Mouse (Mus musculus) mouse embryonic stem cell (cell line): ENCODE data around the gene Ppm1l.

Experiments
- in situ Hi-C, 2 experiments: fragments of 300-500 bp; cut with MboI; formaldehyde crosslinking; loops; 1 replicate in 1 of 2; 3 replicates in 1 of 2; pipeline ENCODE4 v1.14.3; 2019 to 2020; ENCODE audit warnings: low sequenced_read_pairs in 2 of 2, low pct_unique_long_range_greater_than_20kb in 1 of 2, mixed read lengths in 1 of 2; ENCODE audit not compliant: unreplicated experiment in 1 of 2

Ppm1l gene

DNA sequence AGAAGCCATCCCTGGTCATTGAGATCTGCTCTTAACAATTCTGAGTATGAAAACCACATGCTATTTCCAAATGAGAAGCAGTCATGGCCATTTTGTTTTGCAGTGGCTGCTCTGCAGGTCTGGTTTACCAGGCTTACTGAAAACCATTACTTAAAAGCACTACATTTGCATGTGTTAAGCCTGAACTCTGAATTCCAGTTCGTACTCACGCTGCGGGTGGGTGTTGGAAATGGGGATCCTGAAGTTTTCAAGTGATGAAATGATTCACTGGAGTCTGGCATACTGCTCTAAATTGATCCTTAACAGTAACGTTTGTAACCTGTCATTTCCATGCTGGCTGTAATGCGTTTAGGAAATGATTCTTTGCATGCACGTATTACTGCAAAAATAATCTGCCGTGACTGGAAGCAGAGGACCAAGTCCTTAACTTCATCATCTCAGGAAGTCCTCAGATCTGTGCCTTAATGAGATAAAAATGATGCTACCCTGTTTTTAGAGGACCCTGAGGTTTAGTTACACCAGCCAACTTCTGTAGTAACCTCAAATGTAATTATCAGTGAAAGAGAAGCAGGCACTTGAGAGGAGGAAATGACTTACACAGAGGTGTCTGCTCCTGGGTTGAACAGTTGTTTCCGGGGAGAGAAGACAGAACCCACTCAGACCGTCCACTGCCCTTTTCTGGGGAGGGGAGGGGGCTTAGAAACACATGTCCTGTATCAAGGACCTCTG, 151.8 kb downstream of the Ppm1l start:
- in situ Hi-C loops = no loop called here

DNA sequence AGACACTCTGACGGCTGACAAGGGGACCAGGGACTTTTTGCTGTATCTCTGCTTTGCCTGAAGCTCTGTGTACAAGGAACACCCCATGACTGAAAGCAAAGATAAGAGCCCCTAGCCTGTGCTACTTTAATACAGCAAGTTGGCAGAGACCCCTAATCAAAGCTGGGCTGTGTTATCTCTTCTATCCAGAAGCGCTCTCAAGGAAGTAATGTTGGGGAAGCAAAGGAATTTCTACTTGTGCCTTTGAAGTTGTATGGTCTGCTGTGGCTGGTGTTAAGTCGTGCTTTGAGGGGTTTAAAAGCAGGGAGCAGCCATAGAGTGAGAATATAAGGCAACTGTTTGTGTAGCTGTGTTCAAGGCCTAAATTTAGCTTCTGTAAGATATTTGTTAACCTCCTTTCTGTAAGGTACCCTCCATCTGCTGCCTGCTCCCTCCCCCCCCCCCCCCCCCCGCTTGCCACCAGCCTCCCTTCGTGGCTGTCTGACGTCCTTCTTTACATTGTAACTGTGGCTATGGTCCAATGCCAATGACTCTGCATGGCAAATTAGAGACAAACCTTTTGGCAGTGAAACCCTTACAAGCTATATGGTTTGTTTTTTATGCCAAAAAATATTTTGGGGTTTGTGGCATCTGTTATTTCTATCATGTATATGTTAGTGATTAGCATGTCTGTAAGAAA, 152.9 kb downstream of the Ppm1l start:
- in situ Hi-C loops = loop anchor here in 1 of 2 experiments (10.0 kb wide), 1 partner anchor 225 kb away; no protein-coding TSS in a partner anchor

DNA sequence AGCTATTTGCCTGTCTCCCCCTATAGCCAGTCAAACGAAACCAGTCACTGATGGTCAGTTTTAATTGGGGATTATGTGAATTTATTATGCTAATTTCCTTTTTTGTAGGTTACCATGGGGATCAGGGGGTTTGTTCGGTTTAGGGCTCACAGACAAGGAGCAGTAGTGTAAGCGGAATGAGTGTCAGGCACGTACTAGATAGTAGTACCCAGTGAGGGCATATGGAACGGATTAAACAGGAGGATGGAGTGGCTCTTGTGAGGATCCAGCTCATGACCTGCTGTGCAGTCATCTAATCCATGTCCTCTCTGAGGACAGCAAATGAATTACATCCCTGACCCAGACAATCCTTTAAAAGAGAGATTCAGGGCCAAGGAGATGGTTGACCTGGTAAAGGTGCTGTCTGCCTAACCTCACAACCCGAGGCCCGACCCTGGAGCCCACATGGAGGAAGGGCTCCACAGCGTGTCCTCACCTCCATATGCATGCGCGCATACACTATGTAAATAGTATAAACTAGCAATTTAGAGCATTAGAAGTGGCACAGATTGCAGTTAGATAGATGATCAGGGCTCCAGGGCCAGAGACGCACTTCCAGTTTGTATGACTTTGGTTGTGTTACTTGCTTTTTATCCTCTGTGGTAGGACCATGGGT, 153.6 kb downstream of the Ppm1l start:
- in situ Hi-C loops = loop anchor here in 1 of 2 experiments (10.0 kb wide), 1 partner anchor 225 kb away; no protein-coding TSS in a partner anchor

DNA sequence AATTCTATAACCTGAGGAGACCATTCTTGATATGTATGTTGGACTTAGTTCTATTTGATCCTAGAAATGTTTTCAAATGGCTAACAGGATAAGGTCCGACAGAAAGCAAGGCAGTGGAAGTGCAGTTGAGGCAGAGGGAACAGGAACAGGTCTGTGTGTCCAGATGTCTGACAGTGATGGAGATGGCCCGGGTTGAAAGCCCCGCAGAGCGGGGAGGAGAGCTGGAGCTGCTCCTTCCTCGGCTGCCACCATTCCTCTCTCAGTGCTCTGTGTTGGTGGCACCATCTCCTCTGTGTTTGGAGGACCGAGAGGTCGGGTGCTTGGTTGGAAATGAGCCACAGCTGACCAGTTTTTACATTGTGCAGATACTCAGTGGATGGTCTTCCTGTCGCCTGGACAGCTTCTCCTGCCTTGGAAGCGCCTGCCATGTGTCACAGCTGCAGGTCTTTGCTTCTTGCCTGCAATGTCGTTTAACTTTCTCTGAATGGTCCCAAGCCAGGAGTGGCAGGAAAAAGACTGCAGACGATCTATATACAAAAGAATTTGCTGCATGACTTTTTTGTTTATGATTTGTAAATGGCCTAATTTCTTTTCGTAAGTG, 159.3 kb downstream of the Ppm1l start:
- in situ Hi-C loops = loop anchor here (10.0 to 25.0 kb wide), 2 partner anchors 214 to 231 kb away; no protein-coding TSS in a partner anchor

DNA sequence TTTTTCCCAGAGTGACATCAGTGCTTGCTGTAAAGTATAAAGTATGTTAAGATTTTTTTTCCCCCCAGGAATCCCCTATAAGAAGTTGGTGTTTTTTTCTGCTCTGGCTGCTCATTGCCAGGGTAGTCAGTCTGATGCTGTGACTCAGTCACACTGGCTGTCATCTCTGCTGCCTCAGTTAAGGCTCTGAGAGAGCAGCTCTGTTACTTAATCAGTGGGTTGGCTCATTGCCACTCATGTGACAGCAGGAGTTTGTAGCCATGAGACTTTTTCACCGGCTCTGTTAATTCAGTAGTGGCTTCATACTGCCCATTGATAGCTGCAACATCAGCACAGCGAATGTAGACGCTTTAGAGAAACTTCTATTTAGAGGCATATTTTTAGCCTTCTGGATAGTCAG, 163.3 kb downstream of the Ppm1l start:
- in situ Hi-C loops = loop anchor here (10.0 to 25.0 kb wide), 2 partner anchors 218 to 235 kb away; no protein-coding TSS in a partner anchor

DNA sequence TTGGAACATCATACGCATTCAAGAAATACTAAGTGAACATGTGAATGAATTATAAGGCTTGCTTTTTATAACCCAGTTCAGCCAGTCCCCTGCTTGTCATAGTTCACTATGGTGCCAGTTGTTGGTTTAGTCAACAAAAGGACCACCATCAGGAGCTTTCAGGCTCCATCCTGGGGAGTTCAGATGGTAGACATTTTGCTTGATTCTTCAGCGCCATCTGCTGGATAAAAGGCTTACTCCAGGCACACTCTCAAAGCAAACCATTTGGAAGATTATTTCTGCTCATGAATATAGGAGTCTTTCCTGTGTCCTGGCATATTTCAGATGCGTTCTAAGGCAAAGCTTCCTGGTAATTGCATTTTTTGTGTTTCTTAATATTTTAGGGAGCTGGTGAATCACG, 165.2 kb downstream of the Ppm1l start:
- in situ Hi-C loops = loop anchor here in 1 of 2 experiments (25.0 kb wide), 1 partner anchor 220 kb away; no protein-coding TSS in a partner anchor

DNA sequence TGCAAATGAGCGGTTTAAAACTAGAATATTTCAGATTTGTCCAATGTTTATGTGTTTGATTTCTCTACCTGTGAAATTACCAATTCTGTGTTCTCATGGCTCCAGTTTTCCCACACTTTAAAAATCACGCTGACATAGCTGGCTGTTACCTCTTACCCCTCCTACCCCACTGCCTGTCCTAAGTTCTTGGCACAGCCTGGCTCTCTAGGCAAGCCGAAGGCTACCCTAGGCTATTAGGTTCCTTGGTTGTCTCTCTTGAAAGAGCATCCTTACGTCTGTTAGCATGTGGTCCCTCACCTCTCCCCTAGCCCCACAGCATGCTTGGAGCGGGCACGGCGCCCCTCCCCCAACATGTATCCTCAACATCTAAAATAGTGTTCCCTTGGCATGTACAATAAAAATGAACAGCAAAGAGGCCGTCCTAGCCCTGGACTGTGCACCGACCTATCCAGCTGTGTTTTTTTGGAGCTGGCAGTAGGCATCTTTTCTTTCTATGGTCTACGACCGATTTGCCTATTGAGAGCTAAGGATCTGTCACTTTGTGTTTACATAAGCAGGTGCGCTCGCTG, 167.4 kb downstream of the Ppm1l start:
- in situ Hi-C loops = loop anchor here in 1 of 2 experiments (25.0 kb wide), 1 partner anchor 222 kb away; no protein-coding TSS in a partner anchor

DNA sequence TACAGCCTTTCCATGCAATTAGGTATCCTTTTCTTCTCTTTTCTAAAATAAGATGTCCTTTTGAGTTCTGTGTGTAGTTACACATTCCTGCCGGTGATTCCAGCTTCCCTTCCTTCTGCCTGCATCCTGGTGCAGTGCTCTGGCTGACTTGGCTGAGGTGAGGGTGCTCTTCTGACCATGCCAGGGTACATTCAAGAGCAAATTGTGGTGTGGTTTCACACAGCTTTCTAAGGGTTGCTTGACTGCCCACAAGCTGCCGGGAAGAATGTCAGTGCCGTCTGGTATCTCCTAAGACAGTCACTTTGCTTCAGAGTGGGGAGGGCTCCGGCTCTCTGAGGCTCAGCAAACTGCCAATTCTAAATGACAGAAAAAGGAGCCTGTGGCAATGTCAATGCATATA, 167.9 kb downstream of the Ppm1l start:
- in situ Hi-C loops = loop anchor here in 1 of 2 experiments (25.0 kb wide), 1 partner anchor 222 kb away; no protein-coding TSS in a partner anchor

DNA sequence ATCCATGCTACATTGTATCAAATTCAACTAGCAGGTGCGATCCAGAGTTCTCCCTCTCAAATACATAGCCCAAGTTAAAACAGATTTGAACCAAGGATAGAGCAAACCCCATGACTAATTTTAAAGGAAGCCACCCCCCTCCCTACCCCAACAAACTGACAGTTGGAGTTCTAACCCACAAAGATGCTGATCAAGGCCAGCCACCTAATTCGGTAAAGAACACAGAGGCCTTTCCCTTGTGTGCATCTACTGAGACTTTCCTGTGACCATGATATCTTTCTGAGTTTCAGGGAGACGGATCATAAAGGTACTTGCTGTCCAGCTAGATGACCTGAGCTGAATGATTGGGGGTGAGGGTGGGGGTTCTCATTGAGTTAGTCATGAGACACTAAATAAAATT, 168.7 kb downstream of the Ppm1l start:
- in situ Hi-C loops = loop anchor here in 1 of 2 experiments (25.0 kb wide), 1 partner anchor 223 kb away; no protein-coding TSS in a partner anchor

DNA sequence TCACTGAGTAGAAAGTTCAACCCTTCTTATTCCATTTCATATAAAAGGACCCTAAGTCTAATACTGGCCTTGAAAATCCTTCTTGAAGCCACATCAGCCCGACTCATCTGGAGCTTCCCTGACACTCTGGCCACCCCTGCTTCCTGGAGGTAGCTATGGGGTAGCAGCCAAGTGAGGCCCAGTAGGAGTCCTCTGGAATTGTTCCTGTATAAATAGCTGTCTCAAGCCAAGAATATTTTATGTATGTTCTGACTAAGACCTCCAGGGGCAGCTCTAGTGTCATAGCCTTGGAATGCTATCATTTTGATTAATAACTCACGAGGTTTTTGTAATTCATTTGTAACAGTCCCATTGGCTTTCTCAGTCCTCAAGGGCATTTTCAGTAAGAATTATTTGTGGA, 169.1 kb downstream of the Ppm1l start:
- in situ Hi-C loops = loop anchor here in 1 of 2 experiments (25.0 kb wide), 1 partner anchor 223 kb away; no protein-coding TSS in a partner anchor

DNA sequence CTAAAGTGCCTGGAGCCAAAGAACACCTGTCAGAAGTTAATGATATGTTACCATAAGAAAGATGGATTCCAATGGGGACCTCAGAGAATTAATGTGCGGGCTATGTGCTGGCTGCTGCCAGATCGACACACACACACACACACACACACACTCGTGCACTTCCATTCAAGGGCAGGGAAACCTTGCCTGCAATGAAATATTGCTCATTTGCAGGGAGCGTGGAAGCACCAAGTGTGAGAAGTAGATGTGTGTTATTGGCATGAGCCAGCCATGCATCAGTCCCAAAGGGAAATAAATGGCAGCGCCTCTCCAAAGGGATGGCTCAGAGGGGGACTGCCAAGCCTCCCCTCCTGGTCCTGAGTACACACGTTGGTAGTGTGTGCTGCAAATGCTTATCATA, 170.8 kb downstream of the Ppm1l start:
- in situ Hi-C loops = loop anchor here in 1 of 2 experiments (25.0 kb wide), 1 partner anchor 225 kb away; no protein-coding TSS in a partner anchor

DNA sequence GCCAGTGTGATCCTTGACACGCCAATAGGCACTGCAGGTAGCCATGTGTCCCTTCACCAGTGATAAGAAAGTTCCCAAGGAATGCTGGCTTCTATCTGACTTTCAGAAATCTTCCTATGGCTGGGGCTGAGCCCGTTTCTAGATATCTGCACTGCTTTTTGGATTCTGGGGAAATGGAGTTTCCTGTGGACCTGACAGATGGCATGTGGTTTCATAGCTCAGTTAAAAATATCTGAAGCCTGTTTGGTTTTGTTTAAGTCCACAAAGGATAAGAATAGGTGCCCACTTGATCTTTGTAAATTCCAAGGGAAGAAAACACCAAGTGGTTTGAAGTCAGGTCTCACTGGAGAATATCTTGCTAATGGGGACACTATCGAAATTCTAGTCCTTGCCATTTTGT, 173.0 kb downstream of the Ppm1l start:
- in situ Hi-C loops = loop anchor here in 1 of 2 experiments (25.0 kb wide), 1 partner anchor 227 kb away; no protein-coding TSS in a partner anchor

DNA sequence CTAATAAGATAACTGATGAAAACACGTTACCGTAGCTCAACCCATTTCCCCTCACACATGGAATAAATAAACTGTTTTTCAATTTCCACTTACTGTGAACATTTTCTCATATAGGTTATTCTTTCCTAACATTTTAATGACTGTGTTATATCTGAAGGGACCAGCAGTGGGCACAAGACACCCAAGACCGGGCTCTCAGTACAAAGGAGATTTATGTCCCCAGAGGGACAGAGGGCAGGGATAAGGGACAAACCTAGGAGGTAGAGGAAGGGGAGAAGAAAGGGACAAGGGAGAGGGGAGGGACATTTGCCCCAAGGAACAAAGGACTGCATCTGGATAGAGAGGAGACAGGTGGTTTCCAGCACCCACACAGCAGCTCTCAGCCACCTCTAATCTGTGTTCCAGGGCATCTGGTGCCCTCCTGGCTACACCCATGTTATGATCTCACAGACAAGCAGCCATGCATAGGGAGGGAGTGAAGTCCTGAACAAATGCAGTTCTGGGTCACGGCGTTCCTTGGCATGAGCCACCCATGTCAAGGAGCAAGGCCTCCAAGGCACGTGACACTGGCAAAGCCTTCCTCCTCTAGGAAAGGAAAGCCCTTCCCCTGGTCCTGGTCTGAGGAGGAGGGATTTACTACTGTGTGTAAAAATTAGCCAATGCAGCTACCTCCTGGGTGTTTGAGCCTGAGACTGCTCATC, 174.5 kb downstream of the Ppm1l start:
- in situ Hi-C loops = loop anchor here in 1 of 2 experiments (25.0 kb wide), 1 partner anchor 229 kb away; no protein-coding TSS in a partner anchor

DNA sequence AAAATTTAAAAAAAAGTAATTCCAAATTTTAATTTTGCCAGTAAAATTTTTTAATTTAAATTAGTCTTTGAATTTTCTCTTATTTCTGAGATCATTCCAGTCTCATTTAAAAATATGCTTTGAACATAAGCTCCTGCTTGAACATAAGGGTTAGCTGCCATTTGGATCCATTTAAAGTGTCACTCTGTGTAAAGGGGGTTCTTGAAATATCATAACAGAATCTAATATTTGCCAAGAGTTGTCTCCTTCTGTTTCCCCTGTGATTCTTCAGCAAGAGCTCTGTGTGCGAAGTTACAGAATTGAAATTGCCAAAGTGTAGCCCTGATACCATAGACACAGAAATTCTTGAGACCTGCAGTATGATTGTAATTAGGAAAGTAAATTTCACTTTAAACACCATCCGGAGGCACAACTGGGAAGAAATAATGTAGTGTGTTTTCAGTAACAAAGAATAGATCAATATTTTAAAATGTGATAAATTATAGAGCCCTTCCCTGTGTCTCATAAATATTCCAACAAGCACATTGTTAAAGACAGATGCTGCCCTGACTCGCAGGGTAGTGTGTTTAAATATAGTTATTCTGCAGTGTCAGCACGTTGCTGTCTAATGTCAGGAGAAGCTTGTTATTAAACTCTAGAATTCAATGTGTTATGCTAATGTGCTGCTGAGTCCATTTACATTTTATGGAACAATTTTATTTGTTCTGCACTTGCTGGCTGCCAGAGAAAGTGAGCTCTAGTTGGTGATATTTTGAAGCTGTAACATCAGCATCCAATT, 177.8 kb downstream of the Ppm1l start:
- in situ Hi-C loops = loop anchor here in 1 of 2 experiments (25.0 kb wide), 1 partner anchor 232 kb away; no protein-coding TSS in a partner anchor

DNA sequence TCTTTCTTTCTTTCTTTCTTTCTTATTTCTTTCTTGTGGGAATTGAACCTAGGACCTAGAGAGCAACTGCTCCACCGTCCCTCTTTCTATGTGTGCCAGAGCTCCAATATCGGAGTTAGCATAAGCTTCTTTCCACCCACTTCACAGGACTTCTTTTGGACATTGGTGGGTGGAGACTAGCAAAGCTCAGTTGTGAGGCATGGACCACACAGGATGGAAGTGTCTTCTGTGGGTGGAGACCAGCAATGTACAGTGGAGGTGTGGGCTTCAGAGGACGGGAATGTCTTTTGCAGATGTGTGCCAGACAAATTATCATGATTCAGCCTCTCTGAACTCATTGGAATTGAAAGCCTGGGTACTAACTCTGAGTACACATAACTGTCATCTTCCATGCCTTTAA, 180.5 kb downstream of the Ppm1l start:
- in situ Hi-C loops = loop anchor here in 1 of 2 experiments (25.0 kb wide), 1 partner anchor 235 kb away; no protein-coding TSS in a partner anchor

DNA sequence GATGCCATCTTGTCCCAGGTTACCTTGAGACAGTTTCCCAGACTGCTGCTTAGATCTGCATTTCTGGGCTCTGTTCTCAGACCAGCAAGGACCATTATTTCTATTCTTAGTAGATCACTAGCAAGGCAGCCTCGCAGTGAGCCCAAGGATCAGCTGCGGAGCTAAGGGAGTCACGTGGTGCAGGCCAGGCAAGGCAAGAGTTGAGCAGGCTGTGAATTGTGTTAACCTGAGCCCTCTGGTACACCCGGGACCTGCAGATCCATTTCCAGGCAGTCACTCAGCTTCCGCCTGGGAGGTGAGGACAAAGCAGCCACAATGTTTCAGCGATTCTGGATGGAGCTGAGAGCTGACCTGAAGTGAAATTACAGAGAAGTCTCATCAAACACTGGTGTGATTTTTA, 185.3 kb downstream of the Ppm1l start:
- in situ Hi-C loops = no loop called here

DNA sequence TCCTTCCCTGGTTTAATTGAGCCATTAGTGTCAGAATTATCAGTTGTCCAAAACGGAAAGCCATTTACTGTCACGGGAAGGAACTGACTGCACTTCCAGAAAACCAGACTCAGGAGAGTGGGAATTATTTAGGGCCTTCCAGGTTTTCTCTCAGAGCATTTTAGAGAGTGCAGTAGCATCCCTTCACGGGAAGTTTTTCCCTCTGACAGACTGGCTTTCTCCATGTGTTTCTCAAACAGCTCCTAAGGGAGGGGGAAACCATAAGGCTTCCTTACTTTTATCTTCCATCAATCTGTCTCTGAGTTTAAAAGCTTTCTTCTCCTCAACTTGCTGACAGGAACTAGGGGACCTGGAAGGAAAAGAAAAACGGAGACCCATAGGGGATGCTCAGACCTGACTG, 185.9 kb downstream of the Ppm1l start:
- in situ Hi-C loops = no loop called here
